Mouse (Mus musculus): ENCODE data around the gene Rab14. TPM values are rescaled to one million over a fixed set of nuclear protein-coding genes. Genes with fewer than 3 reads are reported as not detected.

The Rab14 gene
- polyA plus RNA-seq, 1 experiment from 2014 or later: 345 TPM

DNA sequence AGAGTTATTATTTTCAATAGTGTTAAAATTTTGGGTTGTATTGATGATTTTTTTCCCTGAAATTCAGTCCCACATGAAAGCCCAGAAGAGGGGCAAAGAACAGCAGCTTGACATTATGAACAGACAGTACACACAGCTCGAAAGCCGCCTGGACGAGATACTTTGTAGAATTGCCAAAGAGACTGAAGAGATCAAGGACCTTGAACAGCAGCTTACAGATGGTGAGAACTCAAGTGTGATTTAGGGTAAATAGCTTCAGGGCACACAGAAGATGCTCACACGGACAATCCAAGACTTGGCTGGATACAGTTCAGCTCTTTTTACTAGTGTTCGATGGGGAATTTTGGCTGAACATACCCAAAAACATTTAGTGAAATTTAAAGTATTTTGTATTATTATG, 67.0 kb downstream of the Rab14 start:
- WGBS: 87% methylated on average over 5 of the region's 5 CpGs
- no peak overlapping the region for H3K9ac ChIP-seq
- no peak for ATAC-seq (ENCODE audit: low FRiP score, low read depth)
- H3K27ac ChIP-seq: no peak overlapping the region
- H3K4me3 ChIP-seq: no peak overlapping the region
- H3K9me3 ChIP-seq: no peaks in the 10 kb centered on the region
- H3K27me3 ChIP-seq (replicated peaks): no peaks in the 10 kb centered on the region
- H3K4me1 ChIP-seq: peaks cover 6% of the 10 kb centered on the region
- H3K4me2 ChIP-seq (replicated peaks): no peak overlapping the region
- H3K36me3 ChIP-seq: peaks cover 31% of the 10 kb centered on the region

DNA sequence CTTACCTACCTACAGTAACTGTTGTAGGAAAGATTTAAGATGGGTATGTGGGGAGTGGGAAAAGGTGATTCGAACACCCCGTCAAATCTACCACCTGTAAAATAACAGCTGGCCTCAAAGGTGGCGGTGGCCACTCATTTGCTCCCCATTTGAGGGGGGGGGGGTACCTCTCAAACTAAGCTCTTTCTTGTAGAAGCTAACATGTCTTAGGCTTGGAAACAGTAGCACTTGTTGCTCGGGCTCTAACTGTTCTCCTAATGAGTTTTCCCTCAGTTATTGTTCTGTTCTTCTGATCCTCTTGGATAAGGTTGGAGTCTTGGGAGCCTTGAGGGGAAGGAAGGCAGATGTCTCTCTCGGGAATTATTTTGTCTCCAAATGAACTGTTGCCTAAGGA, 68.3 kb downstream of the Rab14 start:
- Histone ChIP-seq H3K4me1 (peaks cover 6% of the 10 kb centered on the region), H3K4me3 (peak overlapping the region; percentile 40), H3K27me3 (replicated peaks) (no peaks in the 10 kb centered on the region), H3K4me2 (replicated peaks) (peak overlapping the region; percentile 64), H3K9me3 (no peaks in the 10 kb centered on the region), H3K27ac (no peak overlapping the region), H3K9ac (peak overlapping the region; percentile 38; the same call in 1 of the 2 replicates), H3K36me3 (peaks cover 20% of the 10 kb centered on the region)
- WGBS: 19% methylated on average over 5 of the region's 5 CpGs
- ATAC-seq (ENCODE audit: low FRiP score, low read depth): no peak

DNA sequence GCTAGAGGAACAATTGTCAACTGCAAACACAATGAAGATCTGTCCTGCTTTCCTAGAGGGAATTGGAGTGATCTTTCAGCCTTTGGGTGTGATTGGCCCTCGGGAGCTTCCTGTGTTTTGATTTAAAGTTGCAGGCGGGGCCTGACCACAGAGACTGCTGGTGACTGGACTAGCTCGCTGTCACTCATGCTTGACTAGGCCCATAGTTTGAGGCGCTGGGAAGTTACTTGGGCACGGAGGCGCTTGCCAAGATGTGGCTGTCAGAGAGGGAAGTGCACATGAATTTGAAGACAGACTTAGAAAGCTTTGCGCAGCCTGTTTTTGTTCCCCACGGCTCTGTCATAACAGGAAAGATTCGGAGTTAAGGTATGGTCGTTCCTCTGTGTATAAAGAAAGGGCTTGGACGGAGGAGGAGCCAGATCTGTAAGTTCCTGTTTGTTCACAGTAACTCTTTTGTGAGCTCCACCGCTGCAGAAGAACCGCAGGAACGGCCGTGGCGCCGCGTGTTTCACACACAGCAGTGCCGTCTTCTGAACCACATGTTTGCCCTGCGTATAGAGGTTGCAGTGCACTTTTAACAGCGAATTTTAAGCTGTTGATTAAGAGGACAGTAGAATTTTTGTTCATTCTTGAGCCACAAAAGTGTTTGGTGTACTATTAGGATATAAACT, 68.8 kb downstream of the Rab14 start:
- under 1% methylated on average over 21 of the region's 21 CpGs for WGBS
- Histone ChIP-seq H3K9me3 (no peaks in the 10 kb centered on the region), H3K36me3 (peaks cover 15% of the 10 kb centered on the region), H3K4me3 (peak overlapping the region; percentile 40), H3K4me1 (peaks cover 6% of the 10 kb centered on the region), H3K27ac (no peak overlapping the region), H3K27me3 (replicated peaks) (no peaks in the 10 kb centered on the region), H3K9ac (peak overlapping the region; percentile 36; the same call in 1 of the 2 replicates), H3K4me2 (replicated peaks) (peak overlapping the region; percentile 64)
- ATAC-seq (ENCODE audit: low FRiP score, low read depth): peak; percentile 99

DNA sequence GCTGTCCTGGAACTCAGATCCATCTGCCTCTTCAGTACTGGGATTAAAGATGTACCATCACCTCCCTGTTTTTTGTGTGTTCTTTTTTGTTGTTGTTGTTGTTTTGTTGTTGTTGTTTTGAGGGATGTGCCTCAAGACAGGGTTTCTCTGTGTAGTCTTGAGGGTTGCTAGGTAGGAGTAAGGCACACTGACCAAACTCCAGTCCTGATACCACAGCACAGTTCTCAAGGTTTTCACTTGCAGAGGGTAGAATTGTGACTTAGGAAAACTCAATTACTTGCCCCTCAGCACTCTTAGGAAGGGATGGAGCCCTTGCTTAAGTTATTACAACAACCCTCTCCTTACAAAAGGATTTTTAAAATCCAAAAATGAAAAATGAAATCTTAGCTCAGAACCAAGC, 69.4 kb downstream of the Rab14 start:
- no peak overlapping the region for H3K9ac ChIP-seq
- H3K4me3 ChIP-seq: no peak overlapping the region
- H3K27me3 ChIP-seq (replicated peaks): no peaks in the 10 kb centered on the region
- no peak overlapping the region for H3K27ac ChIP-seq
- H3K4me1 ChIP-seq: peaks cover 6% of the 10 kb centered on the region
- 0 out of 2 replicates have a peak, but pooled peaks have one; percentile 41 for ATAC-seq (ENCODE audit: low FRiP score, low read depth)
- H3K4me2 ChIP-seq (replicated peaks): peak overlapping the region; percentile 64
- H3K36me3 ChIP-seq: peaks cover 13% of the 10 kb centered on the region
- H3K9me3 ChIP-seq: no peaks in the 10 kb centered on the region

Other genes with a start within 250 kb of the Rab14 start
- gene Traf1, start 239.3 kb downstream of the Rab14 start, polyA plus RNA-seq (2016; fragmentation: Nextera tagmentation; extraction: Ambion mirVana): 0.53 and 0.80 TPM in 2 replicates
- 0.14 and 0.44 TPM in 2 replicates for gene Hc, start 139.7 kb downstream of the Rab14 start, polyA plus RNA-seq (2016; fragmentation: Nextera tagmentation; extraction: Ambion mirVana)
- gene AI182371, start 99.6 kb downstream of the Rab14 start, polyA plus RNA-seq (2016; fragmentation: Nextera tagmentation; extraction: Ambion mirVana): 0.19 and 0.24 TPM in 2 replicates
- 20.0 and 21.7 TPM in 2 replicates for gene Cntrl, start 91.6 kb downstream of the Rab14 start, polyA plus RNA-seq (2016; fragmentation: Nextera tagmentation; extraction: Ambion mirVana)
- gene Gsn, start 55.3 kb upstream of the Rab14 start, polyA plus RNA-seq (2016; fragmentation: Nextera tagmentation; extraction: Ambion mirVana): 39.0 and 41.0 TPM in 2 replicates
- gene Stom, start 135.9 kb upstream of the Rab14 start, polyA plus RNA-seq (2016; fragmentation: Nextera tagmentation; extraction: Ambion mirVana): 10.8 and 14.3 TPM in 2 replicates
- not detected in 2 replicates for gene 4930568D16Rik, start 166.6 kb upstream of the Rab14 start, polyA plus RNA-seq (2016; fragmentation: Nextera tagmentation; extraction: Ambion mirVana)
- gene 4930402F06Rik, start 196.1 kb upstream of the Rab14 start, polyA plus RNA-seq (2016; fragmentation: Nextera tagmentation; extraction: Ambion mirVana): not detected in 2 replicates